ENCODE assay signal across 8 mouse cellular contexts in the genomic region with DNA sequence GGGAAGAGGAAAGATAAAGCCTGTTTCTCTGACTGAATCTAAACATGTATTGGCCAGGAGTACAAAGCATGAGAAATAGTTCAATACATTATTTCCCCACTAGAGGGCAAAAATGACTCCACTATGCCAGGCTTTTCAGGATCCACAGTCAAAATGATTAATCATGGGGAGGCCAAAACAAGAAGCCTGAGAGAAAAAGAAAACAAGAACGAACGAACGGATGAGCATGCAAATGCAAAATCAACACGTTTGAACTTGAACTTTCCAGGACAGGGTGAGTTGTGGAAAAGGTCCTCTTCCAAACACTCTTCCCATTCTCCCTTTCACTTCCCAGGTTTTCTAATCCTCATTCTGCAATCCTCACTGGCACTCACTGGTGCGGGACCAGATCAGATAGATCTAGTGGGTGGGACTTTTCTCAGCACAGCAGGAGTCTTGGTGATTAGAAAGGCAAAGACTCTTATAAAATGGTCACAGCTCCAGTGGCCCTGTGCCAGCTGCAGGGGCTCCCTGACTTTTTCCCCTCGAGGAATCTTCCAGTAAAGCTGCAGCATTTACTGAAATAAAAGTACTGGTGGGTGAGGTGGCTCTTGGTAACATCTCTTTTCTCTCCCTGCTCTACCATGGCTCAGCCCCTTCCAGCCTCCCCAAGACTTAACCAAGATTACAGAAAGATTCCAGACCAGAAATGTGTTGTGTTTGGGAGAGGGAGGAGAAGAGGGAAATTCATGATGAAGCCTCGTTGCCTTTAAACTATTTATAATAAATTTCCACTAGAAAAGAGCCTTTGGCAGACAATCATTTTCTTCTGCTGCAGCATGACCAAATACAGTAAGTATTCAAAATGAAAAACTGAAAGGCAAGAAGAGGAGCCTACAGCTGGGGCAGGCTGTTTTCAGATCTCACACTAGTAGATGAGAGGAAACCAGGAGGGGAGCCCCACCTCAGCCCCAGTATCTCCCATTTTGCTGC.
DNase-seq lines count a peak whose midpoint lies in the region; ATAC-seq and TF ChIP-seq lines count a peak whose summit lies in the region.

No protein-coding gene starts in this region.

- 0 out of 2 replicates have a peak overlapping the region, but pooled peaks have one; percentile 24 for H3K4me2 ChIP-seq in liver, postnatal 0 days (ENCODE audit: low read depth, low read length)
- peak overlapping the region; percentile 37 for H3K4me2 ChIP-seq in neural tube, embryonic 15.5 days

- WGBS in liver, postnatal 0 days (ENCODE audit: insufficient replicate concordance): 18% methylated on average over 7 of the region's 7 CpGs
- 6% methylated on average over 7 of the region's 7 CpGs for WGBS in neural tube, embryonic 15.5 days
- WGBS in thymus, adult 2 months: 27% methylated on average over 7 of the region's 7 CpGs

- DNase-seq in thymus, postnatal 0 days (ENCODE audit: low spot score): peak; percentile 2
- DNase-seq in thymus, adult 18-20 months: no peak
- DNase-seq in cerebellum, postnatal 14 days: peak; percentile 54 to 62
- peak; percentile 8 to 17 for DNase-seq in gastrocnemius, postnatal 36 days
- DNase-seq in liver, postnatal 0 days: no peak
- DNase-seq in thymus, adult 2 months: no peak

- H3K27ac ChIP-seq in liver, postnatal 0 days (ENCODE audit: low read depth): no peak overlapping the region
- H3K27ac ChIP-seq in neural tube, embryonic 15.5 days (replicated peaks): 0 out of 2 replicates have a peak overlapping the region, but pooled peaks have one; percentile 1
- H3K27ac ChIP-seq in thymus, adult 2 months (ENCODE audit: control insufficient read depth, insufficient read depth, low read length): no peak overlapping the region

- no peak overlapping the region for H3K9ac ChIP-seq in liver, postnatal 0 days (replicated peaks)
- H3K9ac ChIP-seq in neural tube, embryonic 15.5 days (replicated peaks): no peak overlapping the region

- H3K27me3 ChIP-seq in liver, postnatal 0 days (ENCODE audit: insufficient read depth, low read length): no peaks in the 10 kb centered on the region
- H3K27me3 ChIP-seq in neural tube, embryonic 15.5 days (replicated peaks): no peaks in the 10 kb centered on the region
- no peaks in the 10 kb centered on the region for H3K27me3 ChIP-seq in thymus, adult 2 months (ENCODE audit: control insufficient read depth, insufficient read depth, low read length)

- TF ChIP-seq EP300 in liver, postnatal 0 days (IDR thresholded peaks at IDR 0.05; ENCODE audit: low read depth): no peak

- ATAC-seq in inflammation-experienced regulatory T-cells, adult 6 months: peak; percentile 52
- ATAC-seq in liver, postnatal 0 days: no peak
- peak; percentile 70; the same call in 1 of the 2 replicates for ATAC-seq in neural tube, embryonic 15.5 days (ENCODE audit: low FRiP score)

- intact Hi-C loops in gastrocnemius, postnatal 36 days (cut with DNase I): loop anchor here (2.0 to 10.0 kb wide), 4 partner anchors 78 to 489 kb away; partner anchors contain the start of gene Plcb4

- no peaks in the 10 kb centered on the region for H3K9me3 ChIP-seq in liver, postnatal 0 days (ENCODE audit: low read length)
- no peaks in the 10 kb centered on the region for H3K9me3 ChIP-seq in neural tube, embryonic 15.5 days (replicated peaks)

- no peak for TF ChIP-seq POLR2A in thymus, adult 2 months (IDR thresholded peaks at IDR 0.05; ENCODE audit: control insufficient read depth, extremely low read depth, insufficient read depth, low read length, poor library complexity)

- no peaks in the 10 kb centered on the region for H3K36me3 ChIP-seq in liver, postnatal 0 days (replicated peaks; ENCODE audit: insufficient read depth, low read length)
- H3K36me3 ChIP-seq in neural tube, embryonic 15.5 days: no peaks in the 10 kb centered on the region
- H3K36me3 ChIP-seq in thymus, adult 2 months (ENCODE audit: control insufficient read depth, insufficient read depth, low read length): no peaks in the 10 kb centered on the region

- no peak overlapping the region for H3K4me3 ChIP-seq in liver, postnatal 0 days (ENCODE audit: low read depth, low read length)
- no peak overlapping the region for H3K4me3 ChIP-seq in neural tube, embryonic 15.5 days (replicated peaks)
- no peak overlapping the region for H3K4me3 ChIP-seq in thymus, adult 2 months (ENCODE audit: control insufficient read depth, insufficient read depth, low read length)

- TF ChIP-seq CTCF in liver, postnatal 0 days (IDR thresholded peaks at IDR 0.05; ENCODE audit: low read depth): peak; percentile 64
- TF ChIP-seq CTCF in thymus, adult 2 months (IDR thresholded peaks at IDR 0.05; ENCODE audit: borderline replicate concordance, control insufficient read depth, extremely low read depth, insufficient read depth, low read length, poor library complexity): no peak

- no peaks in the 10 kb centered on the region for H3K4me1 ChIP-seq in liver, postnatal 0 days (ENCODE audit: insufficient read depth)
- H3K4me1 ChIP-seq in neural tube, embryonic 15.5 days: peaks cover 3% of the 10 kb centered on the region; the same call in 1 of the 2 replicates
- H3K4me1 ChIP-seq in thymus, adult 2 months (replicated peaks; ENCODE audit: control insufficient read depth, insufficient read depth, low read length): no peaks in the 10 kb centered on the region

Comparison
In these comparisons a context has a peak if more than half of its experiments do, and no peak if none do; other contexts are left out.
1. DNase-seq: peak in thymus, postnatal 0 days (single experiment), cerebellum, postnatal 14 days (2 of 2) and gastrocnemius, postnatal 36 days (2 of 2); none in thymus, adult 18-20 months (0 of 2), liver, postnatal 0 days (single experiment) and thymus, adult 2 months (single experiment).